Mouse (Mus musculus): ENCODE measurements around the gene Inpp5a. TPM values are rescaled to one million over a fixed set of nuclear protein-coding genes. Genes with fewer than 3 reads are reported as not detected.
"Not testable (repeated sequence)": the region's sequence is repeated elsewhere in the genome, so short reads cannot be mapped to it uniquely, and the experiment has no call there.

Gene Inpp5a
- polyA plus RNA-seq, 1 experiment = 35.4 TPM

- DNase-seq (ENCODE audit: extremely low spot score in 1 of 2, low spot score in 1 of 2) = no peak
These were observed 10.7 kb downstream of the Inpp5a start for GRCm38 (mm10) chr7:139399572-139399971.

DNA sequence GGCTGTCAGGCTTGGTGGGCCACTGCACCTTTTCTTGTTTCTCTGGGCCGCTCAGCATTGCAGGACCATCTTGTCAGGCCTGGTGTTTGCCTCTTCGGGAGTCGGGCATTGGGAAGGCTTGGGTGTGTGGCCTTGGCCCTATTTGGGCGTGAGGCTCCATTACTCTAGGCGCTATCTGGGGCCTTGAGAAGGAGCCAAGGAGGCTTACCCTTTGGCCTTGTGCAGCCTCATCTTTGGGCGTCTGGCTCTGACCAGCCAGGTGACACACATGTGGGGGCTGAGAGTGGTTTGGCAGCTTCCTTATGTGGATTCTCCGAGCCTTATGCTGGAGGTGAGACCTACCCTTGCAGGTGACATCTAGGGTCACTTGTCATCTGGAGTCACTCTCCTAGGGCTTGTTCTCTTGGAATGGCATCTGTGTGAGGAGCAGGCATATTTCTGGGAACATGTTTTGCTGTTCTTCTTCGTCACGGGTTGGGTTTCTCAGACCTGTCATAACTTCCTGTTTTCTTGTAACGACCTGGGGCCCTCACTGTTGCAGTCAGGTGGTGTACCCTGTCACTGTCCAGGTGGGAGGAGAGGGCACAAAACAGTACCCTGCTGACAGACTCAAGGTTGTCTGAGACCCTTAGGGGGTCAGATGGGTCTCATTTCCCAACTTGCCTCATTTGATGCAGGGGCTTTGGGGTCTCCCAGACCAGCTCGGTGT, 11.2 kb downstream of the Inpp5a start:
- DNase-seq (ENCODE audit: extremely low spot score in 1 of 2, low spot score in 1 of 2) = no peak

DNA sequence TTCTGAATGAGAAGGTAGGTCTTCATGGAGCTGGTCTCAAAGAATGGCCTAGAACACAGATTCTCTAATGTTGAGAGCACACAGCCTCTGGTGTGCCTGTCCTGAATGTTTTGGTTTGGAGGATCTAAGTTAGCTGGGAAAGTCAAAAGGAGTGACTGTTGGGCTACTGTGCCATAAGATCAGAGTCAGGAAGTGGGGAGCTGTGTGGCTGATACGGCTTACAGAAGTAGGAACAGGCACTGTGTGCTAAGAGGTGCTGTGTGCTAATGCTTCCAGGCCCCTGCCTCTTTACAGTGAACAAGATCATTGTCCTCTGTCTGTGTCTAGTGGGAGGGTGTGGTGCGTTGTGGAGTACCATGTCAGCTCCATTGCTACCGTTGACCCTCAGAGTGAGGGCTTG, 12.0 kb downstream of the Inpp5a start:
- no peak for DNase-seq (ENCODE audit: extremely low spot score in 1 of 2, low spot score in 1 of 2)

GRCm38 (mm10) chr7:139401791-139402190, 12.9 kb downstream of the Inpp5a start:
- no peak for DNase-seq (ENCODE audit: extremely low spot score in 1 of 2, low spot score in 1 of 2)

DNA sequence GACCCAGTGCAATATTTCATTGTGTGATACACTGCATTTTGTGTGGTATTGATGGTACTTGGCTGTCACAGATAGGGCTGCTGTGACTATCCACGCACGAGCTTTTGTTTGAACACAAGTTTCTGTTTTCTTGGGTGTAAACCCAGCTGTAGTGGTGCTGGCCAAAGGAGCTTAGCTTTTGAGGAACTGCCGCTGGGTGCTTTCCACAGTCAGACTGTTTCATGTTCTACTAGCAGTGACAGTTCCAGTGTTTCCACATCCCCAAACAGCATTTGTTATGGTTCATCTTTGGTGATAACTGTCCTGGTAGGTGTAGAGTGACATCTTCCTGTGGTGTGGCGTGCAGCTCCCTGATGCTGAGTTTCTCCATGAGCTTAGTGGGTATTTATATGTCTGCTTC, 13.8 kb downstream of the Inpp5a start:
- no peak for DNase-seq (ENCODE audit: extremely low spot score in 1 of 2, low spot score in 1 of 2)

GRCm38 (mm10) chr7:139406581-139406980, 17.7 kb downstream of the Inpp5a start:
- no peak for DNase-seq (ENCODE audit: extremely low spot score in 1 of 2, low spot score in 1 of 2)

DNA sequence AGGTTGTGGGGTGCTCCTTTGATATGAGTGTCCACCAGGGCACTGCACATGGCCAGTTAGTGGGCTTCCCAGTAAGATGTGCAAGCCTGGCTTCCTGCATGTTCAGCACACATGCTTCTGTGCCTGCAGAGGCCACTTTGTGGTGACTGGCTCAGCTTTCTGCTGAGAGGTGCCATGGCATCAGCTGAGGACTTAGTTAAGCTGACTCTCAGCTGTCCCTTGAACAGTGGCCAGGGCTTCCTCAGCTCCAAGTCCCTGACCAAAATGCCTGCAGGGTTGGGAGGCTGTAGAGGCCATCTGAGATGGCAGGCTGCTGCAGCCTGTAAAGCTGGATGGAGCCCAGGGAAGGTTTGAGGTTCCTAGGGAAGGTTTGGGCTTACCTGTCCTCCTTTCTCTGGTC, 19.1 kb downstream of the Inpp5a start:
- no peak for DNase-seq (ENCODE audit: extremely low spot score in 1 of 2, low spot score in 1 of 2)

DNA sequence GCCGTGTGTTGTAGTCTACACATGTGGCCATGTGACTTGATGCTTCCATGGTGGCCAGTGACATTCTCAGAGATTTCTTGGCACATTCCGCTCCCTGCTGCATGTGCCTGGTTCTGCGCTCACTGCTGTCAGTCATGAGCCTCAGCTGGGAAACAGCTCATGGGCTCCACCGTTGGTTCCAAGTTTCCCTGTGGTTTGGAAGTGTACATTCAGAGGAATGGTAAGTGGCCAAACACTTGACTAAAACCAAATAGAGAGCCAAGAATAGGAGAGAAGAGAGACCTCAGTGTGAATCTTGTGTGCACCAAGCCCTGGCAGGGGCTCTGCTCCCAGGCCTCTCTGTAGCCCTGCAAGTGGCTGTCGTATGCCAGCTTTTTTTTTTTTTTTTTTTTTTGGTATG, 21.0 kb downstream of the Inpp5a start:
- DNase-seq (ENCODE audit: extremely low spot score in 1 of 2, low spot score in 1 of 2) = no peak

GRCm38 (mm10) chr7:139412223-139412950, 23.5 kb downstream of the Inpp5a start:
- DNase-seq (ENCODE audit: extremely low spot score in 1 of 2, low spot score in 1 of 2) = no peak

GRCm38 (mm10) chr7:139413400-139413799, 24.5 kb downstream of the Inpp5a start:
- DNase-seq (ENCODE audit: extremely low spot score in 1 of 2, low spot score in 1 of 2) = no peak

DNA sequence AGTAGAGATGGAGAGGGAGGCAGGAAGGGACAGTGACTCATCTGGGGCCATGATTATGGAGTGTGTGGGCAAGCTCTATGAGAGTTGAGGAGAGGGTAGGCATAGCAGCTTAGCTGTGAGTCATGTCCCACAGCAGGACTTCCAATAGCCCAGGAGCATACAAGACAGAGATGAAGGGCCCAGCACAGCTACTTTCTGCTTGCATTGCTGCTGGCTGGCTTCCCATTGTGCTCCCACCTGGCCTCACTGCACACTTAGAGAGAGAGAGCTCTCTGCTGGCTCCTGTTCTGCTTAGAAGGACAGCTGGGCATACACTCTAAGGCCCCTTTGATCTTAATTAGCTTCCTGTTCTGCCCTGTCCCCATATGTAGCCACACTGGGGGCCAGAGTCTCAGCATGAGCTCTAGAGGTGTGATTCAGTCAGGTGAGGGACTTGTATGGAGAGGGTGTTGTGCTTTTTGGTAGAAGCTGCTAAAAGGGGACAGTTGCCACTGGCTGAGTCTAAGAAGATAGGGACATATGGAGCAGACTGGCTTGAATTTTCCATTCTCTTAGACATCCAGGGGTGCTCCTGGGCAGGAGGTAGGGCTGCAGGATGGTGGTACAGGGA, 26.8 kb downstream of the Inpp5a start:
- DNase-seq (ENCODE audit: extremely low spot score in 1 of 2, low spot score in 1 of 2) = peak in 1 of 2 experiments; percentile 54

DNA sequence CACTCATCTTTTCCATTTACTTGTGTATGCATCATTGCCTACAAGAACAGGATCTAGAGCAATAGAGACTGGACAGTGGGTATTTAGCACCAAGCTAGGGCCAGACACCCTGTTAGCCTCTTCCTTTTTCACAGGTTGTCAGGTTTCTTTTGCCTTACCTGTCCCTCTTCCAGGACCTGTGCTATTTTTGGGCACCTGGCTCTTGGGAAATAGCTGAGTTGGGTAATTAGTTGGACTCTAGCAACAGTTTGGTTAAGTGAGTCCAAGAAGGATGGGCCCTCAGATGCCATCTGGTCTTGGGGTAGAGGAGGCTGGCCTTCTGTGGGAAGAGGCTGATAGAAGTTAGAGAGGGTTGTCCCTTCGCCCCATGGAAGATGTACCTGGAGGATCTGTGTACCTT, 29.5 kb downstream of the Inpp5a start:
- DNase-seq (ENCODE audit: extremely low spot score in 1 of 2, low spot score in 1 of 2) = no peak

DNA sequence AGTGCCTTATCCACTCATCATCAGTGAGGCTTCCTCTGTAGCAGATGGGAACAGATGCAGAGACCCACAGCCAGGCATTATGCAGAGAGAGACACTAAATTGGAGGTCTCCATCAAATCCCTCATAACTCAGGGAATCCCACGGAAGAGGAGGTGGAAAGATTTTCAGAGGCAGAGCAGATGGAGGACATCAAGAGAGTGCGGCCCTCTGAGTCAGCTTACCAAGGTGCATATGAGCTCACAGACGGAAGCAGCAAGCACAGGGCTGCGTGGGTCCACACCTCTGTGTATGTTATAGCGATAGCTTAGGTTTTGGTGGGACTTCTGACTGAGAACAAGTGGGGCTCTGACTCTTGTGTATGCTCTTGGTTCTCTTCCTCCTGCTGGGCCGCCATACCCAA, 33.9 kb downstream of the Inpp5a start:
- DNase-seq (ENCODE audit: extremely low spot score in 1 of 2, low spot score in 1 of 2) = peak; percentile 24 to 70

DNA sequence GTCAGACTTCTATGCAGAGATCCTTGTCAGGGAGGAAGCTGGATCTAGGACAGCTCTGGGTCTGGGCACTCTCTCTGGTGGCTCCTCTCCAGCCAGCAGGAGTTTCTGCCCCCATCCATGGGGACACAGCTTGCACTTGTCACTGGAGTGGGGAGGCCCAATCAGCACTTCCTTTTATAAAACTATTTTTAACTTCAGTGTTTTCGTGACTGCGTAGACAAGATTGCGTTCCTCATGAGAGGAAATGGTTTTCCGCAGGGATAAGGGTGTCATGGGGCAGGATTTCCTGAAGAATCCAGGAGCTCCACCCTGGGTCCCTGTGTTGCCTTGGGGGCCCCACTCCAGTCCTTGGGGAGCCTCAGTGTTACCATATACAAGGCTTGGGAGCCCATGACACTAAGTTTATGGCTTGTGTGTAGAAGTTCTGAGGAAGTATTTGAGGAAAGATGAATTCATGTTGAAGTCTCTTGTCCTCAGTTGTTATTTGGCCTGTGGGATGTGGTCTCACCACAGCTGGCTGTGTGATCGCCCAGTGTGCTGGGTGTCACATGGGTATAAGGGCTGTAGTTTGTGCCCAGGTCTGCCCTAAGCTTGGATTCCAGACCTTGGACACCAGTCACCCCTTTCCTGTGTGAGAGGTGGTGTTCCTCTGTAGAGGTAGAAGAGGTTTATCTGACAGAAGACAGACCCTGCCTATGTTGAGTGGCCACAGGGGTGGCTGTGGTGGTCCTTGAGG, 45.4 kb downstream of the Inpp5a start:
- DNase-seq (ENCODE audit: extremely low spot score in 1 of 2, low spot score in 1 of 2) = no peak

- DNase-seq (ENCODE audit: extremely low spot score in 1 of 2, low spot score in 1 of 2) = not testable (repeated sequence)
These were observed 46.0 kb downstream of the Inpp5a start for GRCm38 (mm10) chr7:139434931-139435330.

DNA sequence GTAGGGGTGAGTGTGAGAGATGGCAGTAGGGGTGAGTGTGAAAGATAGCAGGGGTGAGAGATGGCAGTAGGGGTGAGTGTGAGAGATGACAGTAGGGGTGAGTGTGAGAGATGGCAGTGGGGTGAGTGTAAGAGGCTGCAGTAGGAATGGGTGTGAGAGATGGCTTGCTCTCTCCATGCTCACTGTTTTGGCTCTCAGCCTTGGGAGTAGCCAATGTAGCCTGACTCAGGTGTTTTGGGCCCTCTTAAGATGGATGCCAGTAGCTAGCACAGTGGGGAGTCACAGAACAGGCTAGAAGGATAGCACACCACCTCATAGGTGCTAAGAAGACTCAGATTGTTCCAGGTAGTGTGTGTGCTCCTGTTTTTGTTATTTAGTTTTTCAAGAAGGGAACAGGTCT, 46.8 kb downstream of the Inpp5a start:
- no peak for DNase-seq (ENCODE audit: extremely low spot score in 1 of 2, low spot score in 1 of 2)

GRCm38 (mm10) chr7:139436951-139437350, 48.0 kb downstream of the Inpp5a start:
- no peak for DNase-seq (ENCODE audit: extremely low spot score in 1 of 2, low spot score in 1 of 2)

DNA sequence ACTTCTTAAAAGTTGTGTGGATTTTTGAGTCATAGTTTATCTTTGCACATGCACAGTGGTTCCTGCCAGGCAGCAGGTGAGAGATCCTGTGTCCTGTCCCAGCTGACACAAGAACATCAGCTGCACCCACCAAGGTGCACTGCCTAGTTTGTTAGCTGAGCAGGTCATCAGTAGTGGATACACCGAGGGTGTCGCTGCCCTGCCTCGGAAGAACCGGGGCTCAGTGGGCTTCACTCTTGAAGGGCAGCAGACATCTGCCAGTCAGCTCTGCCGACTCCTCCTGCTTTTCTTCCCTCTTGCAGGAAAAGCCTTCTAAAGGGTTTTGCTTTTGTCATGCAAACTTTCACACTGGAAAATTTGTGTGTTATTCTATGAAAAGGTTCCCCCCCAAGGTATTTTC, 48.6 kb downstream of the Inpp5a start:
- no peak for DNase-seq (ENCODE audit: extremely low spot score in 1 of 2, low spot score in 1 of 2)

DNA sequence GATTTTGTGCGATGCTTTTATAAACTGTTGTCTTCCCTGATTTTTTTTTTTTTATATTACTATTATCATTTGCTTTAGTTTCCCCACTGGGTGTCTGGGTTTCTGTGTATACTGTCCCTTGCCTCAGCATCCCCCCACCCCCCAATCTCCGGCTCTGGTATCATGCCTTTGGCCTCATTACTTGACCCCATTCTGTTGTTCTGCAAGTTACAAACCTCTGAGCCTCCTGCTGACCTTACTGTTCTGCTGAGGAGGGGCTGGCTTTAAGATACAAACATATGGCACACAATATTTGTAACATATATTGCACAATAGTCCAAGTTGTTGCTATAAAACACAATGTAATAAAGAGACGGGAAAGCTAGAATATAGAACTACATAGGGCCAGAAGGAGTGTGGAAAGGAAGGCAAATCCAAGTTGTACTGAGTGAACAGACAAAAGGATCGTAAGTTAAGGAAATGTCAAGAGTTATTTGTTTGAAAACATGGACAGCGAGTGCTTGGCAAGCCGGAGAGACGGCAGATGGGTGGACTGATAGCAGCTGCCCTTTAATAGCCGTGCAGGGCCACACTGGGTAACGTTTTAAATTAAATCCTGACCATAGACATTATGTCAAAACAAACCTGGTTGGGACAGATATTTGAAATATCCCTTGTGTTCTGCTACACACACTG, 49.2 kb downstream of the Inpp5a start:
- no peak for DNase-seq (ENCODE audit: extremely low spot score in 1 of 2, low spot score in 1 of 2)

DNA sequence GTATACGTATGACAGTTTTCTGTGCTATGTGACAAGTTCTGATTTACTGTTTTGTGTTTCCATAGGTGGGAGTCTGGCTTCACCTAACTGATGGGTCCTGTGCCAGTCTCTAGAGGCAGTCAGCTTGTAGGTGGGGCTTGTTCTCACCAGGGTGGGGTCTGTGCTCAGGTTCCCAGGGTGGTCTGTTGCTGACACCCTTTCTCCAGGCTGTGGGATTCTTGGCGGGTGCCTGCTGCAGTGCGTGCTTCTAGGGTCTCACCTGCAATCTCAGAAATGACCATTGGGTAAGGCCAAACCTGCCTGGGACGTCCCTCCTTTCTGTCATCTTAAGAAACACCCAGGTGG, 49.7 kb downstream of the Inpp5a start:
- no peak for DNase-seq (ENCODE audit: extremely low spot score in 1 of 2, low spot score in 1 of 2)

GRCm38 (mm10) chr7:139439031-139439430, 50.1 kb downstream of the Inpp5a start:
- DNase-seq (ENCODE audit: extremely low spot score in 1 of 2, low spot score in 1 of 2) = no peak

Measured in frontal cortex, adult 2 months (tissue).